Mouse (Mus musculus) embryonic fibroblast, embryonic 13.5 days (primary cell): ENCODE results near the gene Fadd.

Experiments used
- CTCF ChIP-seq: IDR thresholded peaks from 2 replicates; pipeline ENCODE4 v1.5.1; 2011; ENCODE audit warnings: mild to moderate bottlenecking, control low read depth, low read length, moderate library complexity, borderline replicate concordance; ENCODE audit not compliant: insufficient read depth
- POLR2A ChIP-seq: IDR thresholded peaks from 2 replicates; pipeline ENCODE4 v1.6.1; 2011; ENCODE audit warnings: low read depth, mild to moderate bottlenecking, control low read depth, low read length, moderate library complexity

- TF ChIP-seq CTCF (no peak), POLR2A (no peak)
Measured at GRCm38 (mm10) chr7:144552274-144552673, 30.0 kb downstream of the Fadd start.
